Mouse (Mus musculus) embryonic facial prominence, embryonic 12.5 days (tissue): ENCODE measurements at regions not wholly inside any gene's neighbourhood (a gene's known extent, or its start where the extent isn't known, plus 50 kb on each side); places are given as distances from the start of the nearest gene placed in this dataset.
A peak's percentile ranks its signal among the peaks of the same experiment; 100 is the strongest.

Experiments used
- ATAC-seq: fragments of 200-750 bp; cut with Nextera tagmentation; 2 replicates; pipeline ENCODE4 v1.8.0; 2017; ENCODE audit not compliant: insufficient number of reproducible peaks, insufficient read depth, low FRiP score, low TSS enrichment
- H3K27ac ChIP-seq: fragments of 300-500 bp; sonication (generic); 2 replicates; pipeline ENCODE4 v1.5.1; 2016; ENCODE audit warnings: mild to moderate bottlenecking
- H3K27me3 ChIP-seq: fragments of 300-500 bp; sonication (generic); 2 replicates; pipeline ENCODE4 v1.6.1; 2016; ENCODE audit warnings: mild to moderate bottlenecking, moderate library complexity
- H3K36me3 ChIP-seq: fragments of 300-500 bp; sonication (generic); 2 replicates; pipeline ENCODE4 v1.6.1; 2016; ENCODE audit warnings: mild to moderate bottlenecking
- H3K4me1 ChIP-seq: fragments of 300-500 bp; sonication (generic); 2 replicates; pipeline ENCODE4 v1.6.1; 2016
- H3K4me2 ChIP-seq: fragments of 300-500 bp; sonication (generic); replicated peaks from 2 replicates; pipeline ENCODE4 v1.6.1; 2016; ENCODE audit warnings: mild to moderate bottlenecking, moderate library complexity
- H3K4me3 ChIP-seq: fragments of 300-500 bp; sonication (generic); 2 replicates; pipeline ENCODE4 v1.5.1; 2016; ENCODE audit warnings: mild to moderate bottlenecking
- H3K9ac ChIP-seq: fragments of 300-500 bp; sonication (generic); 2 replicates; pipeline ENCODE4 v1.6.1; 2016; ENCODE audit warnings: mild to moderate bottlenecking, moderate library complexity
- H3K9me3 ChIP-seq: fragments of 300-500 bp; sonication (generic); 2 replicates; pipeline ENCODE4 v1.6.1; 2016; ENCODE audit warnings: mild to moderate bottlenecking, moderate library complexity
- WGBS: fragments of 180-500 bp; shearing (Covaris S2); methylation state at CpG from one replicate; pipeline ENCODE4 v1.1.7; 2016; 5-methylcytosine and 5-hydroxymethylcytosine counted together

DNA sequence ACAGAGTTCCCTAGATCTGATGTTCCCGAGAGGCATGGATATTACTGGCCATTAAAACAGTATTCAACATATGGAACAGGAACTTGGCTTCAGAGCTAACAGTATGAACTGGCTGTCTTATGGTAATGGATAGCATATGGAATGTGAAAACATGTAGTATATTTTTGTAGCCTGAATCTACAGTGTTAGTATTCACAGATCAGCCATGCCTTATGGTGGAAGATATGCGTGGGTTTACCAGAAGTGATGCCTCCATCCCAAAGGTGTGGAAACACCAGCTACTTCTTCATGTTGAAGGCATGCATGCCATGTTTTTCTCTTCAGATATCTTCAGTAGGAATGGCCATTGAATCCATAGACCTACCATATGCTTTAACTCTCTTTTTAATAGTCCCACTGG is 444.6 kb downstream of the Mdfic start:
- Histone ChIP-seq H3K36me3 (no peaks in the 10 kb centered on the region), H3K4me2 (no peak overlapping the region), H3K4me1 (no peaks in the 10 kb centered on the region), H3K9me3 (no peaks in the 10 kb centered on the region), H3K9ac (no peak overlapping the region), H3K27me3 (no peaks in the 10 kb centered on the region), H3K4me3 (no peak overlapping the region), H3K27ac (no peak overlapping the region)
- whole genome bisulfite sequencing = 83% methylated on average over 2 of the region's 2 CpGs
- ATAC-seq = no peak

DNA sequence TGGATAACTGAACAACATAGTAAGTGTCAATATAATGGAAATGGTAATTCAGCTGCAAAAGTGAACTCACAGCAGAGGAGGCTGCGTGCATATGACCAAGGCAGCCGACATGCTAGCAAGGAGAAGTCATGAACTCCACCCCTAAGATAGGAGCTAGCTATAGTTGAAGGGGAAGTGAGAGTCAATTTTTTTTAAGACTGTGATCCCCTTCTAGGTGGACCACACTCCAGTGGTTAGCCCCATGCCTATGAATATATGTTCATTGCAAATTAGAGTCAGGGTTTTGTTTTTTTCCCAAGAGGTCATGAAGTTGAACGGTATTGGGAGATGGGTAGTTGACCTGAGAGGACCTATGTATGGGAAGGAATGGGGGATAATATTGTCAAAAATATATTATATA is 451.4 kb downstream of the Mdfic start:
- Histone ChIP-seq H3K4me3 (no peak overlapping the region), H3K27me3 (no peaks in the 10 kb centered on the region), H3K9ac (no peak overlapping the region), H3K4me1 (no peaks in the 10 kb centered on the region), H3K4me2 (no peak overlapping the region), H3K9me3 (no peaks in the 10 kb centered on the region), H3K36me3 (no peaks in the 10 kb centered on the region), H3K27ac (no peak overlapping the region)
- WGBS = 85% methylated on average over 3 of the region's 3 CpGs
- no peak for ATAC-seq

DNA sequence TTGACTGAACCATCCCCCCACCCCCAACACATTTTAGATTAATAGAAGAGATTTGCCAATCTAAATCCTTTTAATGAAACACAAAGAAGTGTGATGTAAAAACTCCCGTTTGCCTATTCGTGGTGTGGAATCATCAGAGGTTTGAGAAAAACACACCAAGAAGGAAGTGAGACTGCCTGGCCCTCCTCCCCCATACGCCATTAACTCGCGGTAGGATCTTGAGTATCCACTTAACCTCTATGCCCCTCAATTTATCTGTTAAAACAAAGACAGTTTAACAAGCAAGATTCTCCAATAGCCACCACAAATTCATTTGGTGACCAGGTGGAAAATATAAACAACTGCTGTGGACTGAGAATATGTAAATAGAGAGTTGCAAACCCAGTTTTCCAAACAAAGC is 456.9 kb downstream of the Mdfic start:
- WGBS = 40% methylated on average over 5 of the region's 5 CpGs
- Histone ChIP-seq H3K4me3 (no peak overlapping the region), H3K27me3 (no peaks in the 10 kb centered on the region), H3K9me3 (no peaks in the 10 kb centered on the region), H3K4me2 (no peak overlapping the region), H3K9ac (no peak overlapping the region), H3K27ac (no peak overlapping the region), H3K36me3 (no peaks in the 10 kb centered on the region), H3K4me1 (no peaks in the 10 kb centered on the region)
- ATAC-seq = no peak

DNA sequence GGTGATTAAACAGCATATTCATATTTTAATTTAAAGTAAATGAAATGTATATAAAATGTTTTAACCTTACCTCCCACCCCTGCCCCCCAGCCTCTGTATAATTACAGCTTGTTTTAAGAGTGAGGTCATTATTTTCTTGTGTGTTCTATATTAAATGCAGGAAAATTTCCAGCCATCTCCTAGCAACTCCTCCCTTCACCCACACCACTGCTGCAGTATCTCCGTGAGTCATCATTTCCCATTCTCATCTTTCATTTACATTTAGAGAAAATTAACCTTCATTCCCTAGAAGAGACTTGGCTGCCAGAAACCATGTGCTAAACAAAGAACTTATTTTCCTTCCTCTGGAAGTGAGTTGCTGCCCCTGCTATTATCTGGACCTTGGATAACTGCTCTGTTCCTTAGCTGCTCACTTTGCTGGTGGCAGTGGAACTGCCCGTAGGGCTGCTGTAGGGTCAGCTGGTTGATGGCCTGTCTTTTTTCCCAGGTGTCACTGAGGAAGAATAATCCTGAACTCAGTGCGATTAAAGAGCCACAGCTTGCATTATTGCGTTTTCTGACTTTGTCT is 467.6 kb downstream of the Mdfic start:
- Histone ChIP-seq H3K27me3 (no peaks in the 10 kb centered on the region), H3K9ac (no peak overlapping the region), H3K4me2 (no peak overlapping the region), H3K4me1 (no peaks in the 10 kb centered on the region), H3K36me3 (no peaks in the 10 kb centered on the region), H3K4me3 (no peak overlapping the region), H3K9me3 (no peaks in the 10 kb centered on the region), H3K27ac (peak overlapping the region; percentile 66; the same call in 1 of the 2 replicates)
- no peak for ATAC-seq
- WGBS = 32% methylated on average over 4 of the region's 4 CpGs

DNA sequence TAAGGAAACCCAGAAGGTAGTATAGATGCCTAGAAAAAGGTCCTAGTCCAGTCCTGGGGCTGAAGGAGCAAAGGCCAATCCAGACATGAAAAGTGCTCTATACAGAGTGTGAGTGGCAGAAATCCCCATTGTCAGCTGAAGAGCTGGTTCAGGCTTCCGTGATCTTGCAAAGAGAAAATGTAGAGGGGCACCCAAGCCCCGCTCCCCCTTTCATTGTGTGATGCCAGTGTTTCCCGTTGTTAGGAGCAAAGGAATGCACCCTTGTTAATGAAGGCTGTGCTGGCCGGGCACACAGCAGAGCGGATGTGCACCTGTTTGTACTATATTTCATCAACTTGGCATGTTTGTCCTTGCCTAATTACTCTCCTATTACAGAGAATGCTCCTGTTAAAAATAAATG is 492.5 kb downstream of the Mdfic start:
- Histone ChIP-seq H3K4me3 (no peak overlapping the region), H3K9me3 (no peaks in the 10 kb centered on the region), H3K4me1 (no peaks in the 10 kb centered on the region), H3K27me3 (no peaks in the 10 kb centered on the region), H3K36me3 (no peaks in the 10 kb centered on the region), H3K9ac (no peak overlapping the region), H3K27ac (no peak overlapping the region), H3K4me2 (no peak overlapping the region)
- 61% methylated on average over 5 of the region's 5 CpGs for WGBS
- ATAC-seq = no peak

DNA sequence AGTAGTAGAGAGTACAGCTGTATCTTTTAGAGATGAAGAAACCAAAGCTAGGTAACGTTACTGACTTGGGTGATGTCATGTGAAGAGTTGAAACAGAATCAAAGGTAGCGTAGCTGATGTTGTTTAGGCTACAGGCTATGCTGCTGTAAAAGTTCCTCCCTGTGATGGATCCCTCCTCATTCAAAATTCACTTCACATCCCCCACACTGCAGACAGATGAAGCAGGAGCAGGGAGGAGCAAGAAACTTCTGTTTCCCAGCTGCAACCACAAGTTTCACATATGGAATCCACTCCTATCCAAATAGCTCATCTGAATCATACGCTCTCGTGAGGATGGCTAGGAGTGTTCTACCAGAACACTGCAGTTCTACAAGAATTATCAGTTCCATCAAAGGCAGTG is 493.2 kb downstream of the Mdfic start:
- Histone ChIP-seq H3K9me3 (no peaks in the 10 kb centered on the region), H3K4me3 (no peak overlapping the region), H3K27me3 (no peaks in the 10 kb centered on the region), H3K4me2 (no peak overlapping the region), H3K36me3 (no peaks in the 10 kb centered on the region), H3K4me1 (no peaks in the 10 kb centered on the region), H3K27ac (no peak overlapping the region), H3K9ac (no peak overlapping the region)
- ATAC-seq = no peak
- 65% methylated on average over 4 of the region's 4 CpGs for WGBS

DNA sequence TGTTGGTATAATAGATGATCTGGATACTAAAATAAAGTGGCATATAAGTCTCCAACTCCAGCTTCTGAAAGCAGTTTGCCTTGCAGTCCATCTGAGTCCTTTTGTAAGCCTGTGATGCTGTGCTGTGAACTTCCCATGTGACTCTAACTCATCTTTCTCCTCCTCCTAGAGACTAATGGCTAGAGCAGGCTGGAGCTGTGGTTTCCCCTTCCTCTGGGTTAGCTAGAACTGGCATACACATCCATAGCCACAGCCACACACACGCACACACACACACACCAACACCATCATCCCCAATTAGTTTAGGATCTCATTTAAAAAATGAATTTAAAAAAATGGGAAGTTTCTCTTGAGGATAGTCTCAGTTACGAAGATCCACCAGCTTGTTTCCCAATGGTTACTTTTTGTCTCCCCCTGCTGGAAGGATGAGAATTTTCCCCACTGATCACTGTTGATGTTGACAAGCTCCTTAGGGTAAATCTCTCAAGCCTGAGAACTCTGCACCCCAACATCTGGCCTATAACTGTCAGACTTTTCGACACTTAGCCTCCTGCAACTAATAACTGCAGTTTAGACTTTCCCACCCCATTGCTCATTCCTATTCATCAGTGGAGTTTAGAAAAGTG is 500.7 kb downstream of the Mdfic start:
- Histone ChIP-seq H3K36me3 (no peaks in the 10 kb centered on the region), H3K27me3 (no peaks in the 10 kb centered on the region), H3K9me3 (no peaks in the 10 kb centered on the region), H3K4me2 (no peak overlapping the region), H3K4me3 (no peak overlapping the region), H3K4me1 (no peaks in the 10 kb centered on the region), H3K27ac (no peak overlapping the region), H3K9ac (no peak overlapping the region)
- 36% methylated on average over 3 of the region's 3 CpGs for WGBS
- ATAC-seq = no peak
